Mouse (Mus musculus) layer of hippocampus, postnatal 10 days (tissue): ENCODE results near the gene Gpd1. TPM values are rescaled to one million over a fixed set of nuclear protein-coding genes. Genes with fewer than 3 reads are reported as not detected.
A peak's percentile ranks its signal among the peaks of the same experiment; 100 is the strongest.
"Not testable (repeated sequence)": the region's sequence is repeated elsewhere in the genome, so short reads cannot be mapped to it uniquely, and the experiment has no call there.

Experiments
- DNase-seq, 2 experiments: peaks; one replicate each; pipeline ENCODE4 v3.0.0; 2021; ENCODE audit warnings: low spot score in 2 of 2
- total RNA-seq, 2 experiments: library from RNA; stranded (reverse); gene quantifications; 2 replicates each; pipeline ENCODE4 v1.2.3; 2021

Gene Gpd1
- total RNA-seq, 2 experiments from 2014 or later: 35.3 to 39.3 TPM

DNA sequence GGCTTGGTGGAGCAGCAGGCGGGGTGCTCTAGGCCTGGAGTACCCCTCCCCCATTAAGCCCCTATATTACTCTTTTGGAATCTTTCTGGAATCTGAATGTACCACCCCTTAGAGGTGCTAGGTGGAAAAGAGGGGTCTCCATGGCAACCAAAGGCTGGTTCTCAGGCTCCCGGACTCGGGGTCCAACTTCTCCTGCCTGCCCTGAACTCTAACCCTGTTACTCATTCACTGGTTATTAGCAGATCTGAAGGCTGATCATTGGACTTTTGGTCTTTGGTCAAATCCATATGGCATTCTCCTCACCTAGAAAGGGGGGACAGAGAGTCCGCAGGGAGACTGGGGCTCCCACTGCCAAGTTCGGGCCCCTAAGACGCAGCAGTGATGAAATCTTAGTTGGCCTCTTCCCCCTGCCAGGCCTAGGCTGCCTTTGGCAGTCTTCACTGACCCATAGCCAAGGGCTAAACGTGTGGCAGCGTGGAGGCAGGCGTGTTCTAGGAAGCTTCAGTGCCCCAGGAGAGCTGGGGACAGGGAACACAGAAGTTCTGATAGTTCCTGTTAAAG, 1.2 kb downstream of the Gpd1 start:
- DNase-seq: no peak

DNA sequence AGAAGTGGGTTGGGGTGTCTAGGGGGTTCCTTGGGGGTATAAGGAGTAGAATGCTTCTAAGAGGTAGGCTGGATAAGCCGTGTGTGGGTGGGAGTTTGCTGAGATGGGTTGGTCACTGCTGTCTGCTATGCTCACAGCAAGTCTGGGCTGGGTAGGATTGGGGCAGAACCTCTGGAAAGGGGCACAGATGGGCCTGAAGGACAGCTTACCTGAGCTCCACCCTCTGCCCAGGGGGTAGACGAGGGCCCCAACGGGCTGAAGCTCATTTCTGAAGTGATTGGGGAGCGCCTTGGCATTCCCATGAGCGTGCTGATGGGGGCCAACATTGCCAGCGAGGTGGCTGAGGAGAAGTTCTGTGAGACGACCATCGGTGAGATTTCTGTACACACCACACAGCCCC, 2.5 kb downstream of the Gpd1 start:
- no peak for DNase-seq

DNA sequence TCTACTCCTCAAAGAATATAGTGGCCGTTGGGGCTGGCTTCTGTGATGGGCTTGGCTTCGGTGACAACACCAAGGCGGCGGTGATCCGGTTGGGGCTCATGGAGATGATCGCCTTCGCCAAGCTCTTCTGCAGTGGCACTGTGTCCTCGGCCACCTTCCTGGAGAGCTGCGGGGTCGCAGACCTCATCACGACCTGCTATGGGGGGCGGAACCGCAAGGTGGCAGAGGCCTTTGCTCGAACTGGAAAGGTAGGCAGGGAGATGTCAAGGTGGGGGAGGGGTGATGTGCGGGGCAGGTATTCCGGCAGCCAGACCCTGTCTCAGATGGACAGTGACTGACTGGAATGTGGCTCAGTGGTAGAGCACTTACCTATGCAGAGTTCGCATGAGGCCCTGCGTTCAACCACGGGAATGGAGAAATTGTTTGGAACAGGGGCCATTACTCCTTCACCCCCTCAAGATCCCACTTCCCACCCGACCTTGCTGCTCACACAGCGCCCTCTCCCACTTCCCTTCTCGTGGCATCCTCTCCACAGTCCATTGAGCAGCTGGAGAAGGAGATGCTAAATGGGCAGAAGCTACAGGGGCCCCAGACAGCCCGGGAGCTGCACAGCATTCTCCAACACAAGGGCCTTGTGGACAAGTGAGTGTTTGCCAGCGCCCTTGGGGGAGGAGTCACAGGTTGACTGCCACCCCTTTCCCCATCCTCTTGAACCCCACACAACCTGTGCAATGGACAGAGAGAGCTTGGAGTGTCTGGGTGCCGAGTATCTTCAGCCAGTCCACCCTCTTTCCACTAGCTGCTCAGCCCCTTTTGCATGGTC, 4.8 kb downstream of the Gpd1 start:
- DNase-seq: peak in 1 of 2 experiments; percentile 21

DNA sequence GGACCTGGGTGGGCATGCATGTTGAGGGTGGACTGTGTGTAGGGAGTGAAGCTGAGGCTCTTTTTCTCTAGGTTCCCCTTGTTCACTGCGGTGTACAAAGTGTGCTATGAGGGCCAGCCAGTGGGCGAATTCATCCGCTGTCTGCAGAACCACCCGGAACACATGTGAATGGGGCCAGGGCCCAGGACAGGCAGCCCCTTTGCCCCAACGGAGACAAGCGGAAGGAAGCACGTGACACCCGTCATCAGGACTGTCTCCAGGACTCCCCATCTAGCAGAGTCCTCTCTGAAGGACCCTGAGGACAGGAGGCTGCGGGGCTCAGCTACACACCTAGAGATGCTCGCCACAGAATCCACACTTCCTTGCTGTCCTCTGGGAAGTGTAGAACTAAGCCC, 5.8 kb downstream of the Gpd1 start:
- DNase-seq: no peak

DNA sequence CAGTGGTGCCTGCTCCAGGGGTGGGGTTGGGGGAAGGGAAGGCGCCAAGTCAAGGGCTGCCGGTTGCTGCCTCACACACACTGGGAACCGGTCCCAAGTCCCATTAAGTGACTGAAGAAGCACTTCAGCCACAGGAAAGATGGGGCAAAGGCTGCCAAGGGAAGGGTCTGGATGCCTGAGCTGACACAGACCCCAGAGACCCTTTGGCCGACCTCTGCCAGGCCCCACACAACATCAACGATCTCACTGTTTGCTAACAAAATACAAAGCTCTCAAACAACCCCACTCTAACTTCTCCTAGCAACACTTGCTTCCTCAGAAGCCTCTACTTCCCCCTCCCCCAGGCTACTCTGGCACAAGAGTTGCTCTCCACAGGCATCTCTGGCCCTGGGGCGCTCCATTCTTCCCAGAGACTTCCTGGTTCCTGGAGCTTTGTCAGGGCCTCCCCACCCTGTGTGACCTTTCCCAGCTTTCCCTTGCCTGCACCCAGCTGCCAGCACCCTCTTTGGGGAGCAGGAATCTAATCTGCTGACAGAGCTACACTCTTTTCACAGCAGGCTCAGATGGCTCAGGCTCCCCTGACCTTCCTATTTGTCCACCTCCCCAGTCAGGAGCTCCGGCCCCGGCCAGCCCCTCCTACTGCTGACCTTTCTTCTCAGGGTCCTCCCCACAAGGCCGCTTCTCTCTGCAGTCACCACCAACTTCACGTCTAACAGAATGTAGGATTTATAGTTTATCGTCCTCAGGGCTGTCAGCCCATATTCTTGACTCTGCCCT, 6.4 kb downstream of the Gpd1 start:
- DNase-seq: peak; percentile 64 to 71

DNA sequence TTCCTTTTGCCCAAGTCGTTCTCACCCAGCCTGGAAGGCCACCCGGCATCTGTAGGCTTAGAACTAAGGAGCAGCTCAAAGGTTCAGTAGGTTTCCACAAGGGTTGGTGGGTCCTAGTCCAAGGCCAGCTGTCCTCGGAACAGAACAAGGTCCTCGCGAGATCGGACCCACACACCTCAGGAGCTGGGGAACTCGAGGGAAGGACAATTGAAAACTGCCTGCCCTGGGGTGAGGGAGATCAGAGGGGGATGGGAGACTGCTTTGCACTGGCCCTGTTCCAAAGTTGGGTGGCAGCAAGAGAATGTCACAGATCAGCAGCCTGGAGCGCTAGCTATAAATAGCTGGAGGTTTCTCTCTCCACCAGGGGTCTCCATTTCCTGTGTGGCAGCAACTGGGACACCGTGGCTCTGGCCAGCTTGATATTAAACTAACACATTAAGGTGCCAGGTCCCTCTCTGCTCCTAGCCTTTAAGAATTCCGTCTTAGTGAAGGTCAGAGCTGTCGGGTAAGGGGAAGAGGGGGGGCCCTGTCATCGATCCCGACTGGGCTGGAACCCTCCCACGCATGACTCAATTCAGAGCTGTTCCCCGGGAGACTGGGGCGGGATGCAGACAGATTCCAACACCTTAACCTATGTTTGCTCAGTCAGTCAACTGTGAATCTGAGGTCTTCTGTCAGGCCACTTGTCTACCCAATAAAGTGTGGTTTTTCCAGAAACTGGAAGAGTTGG, 7.1 kb downstream of the Gpd1 start:
- peak; percentile 74 to 79 for DNase-seq

DNA sequence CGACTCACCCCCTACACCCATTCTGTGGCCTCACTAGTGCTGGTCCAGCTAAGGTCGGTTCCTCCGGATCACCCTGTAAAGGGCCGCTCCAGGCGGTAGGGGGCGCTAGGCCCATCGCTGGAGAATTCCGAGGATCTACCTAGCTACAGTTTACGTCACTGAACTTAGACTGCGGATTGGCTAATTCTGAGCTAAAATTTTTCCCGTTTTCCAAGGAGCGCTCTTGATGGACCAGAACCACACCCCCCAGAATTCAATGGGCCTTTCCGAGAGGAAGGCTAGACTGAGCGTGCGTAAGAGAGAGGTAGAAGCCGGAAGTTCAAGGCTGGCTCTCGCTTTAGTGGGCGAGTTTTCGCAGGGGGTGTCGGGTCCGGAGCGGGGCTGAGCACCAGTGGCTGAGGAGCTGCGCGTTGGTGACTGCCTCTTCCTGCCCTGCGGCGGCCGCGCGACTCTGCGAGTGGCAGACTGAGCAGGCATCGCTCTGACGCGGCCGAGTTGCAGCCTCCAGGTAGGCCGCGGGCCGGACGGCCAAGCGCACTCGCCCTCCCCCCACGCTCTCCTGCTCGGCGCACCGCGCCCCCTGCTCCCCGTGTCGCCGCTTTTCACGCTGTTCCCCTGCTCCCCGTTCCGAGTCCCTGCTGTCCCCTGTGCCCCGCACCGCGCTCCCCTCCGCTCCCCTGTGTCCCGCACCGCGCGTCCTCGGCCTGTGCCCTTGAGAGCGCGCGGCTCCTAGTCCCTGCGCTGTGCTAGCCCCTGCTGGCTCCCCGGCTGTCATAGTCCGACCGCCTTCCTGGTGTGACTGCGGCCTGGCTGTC, 8.2 kb downstream of the Gpd1 start, which contains the start of gene Cox14:
Gene Cox14 (plus strand): TSS at position 278 of the 815 bp plus-strand sequence.
- peak; percentile 95 to 97 for DNase-seq

DNA sequence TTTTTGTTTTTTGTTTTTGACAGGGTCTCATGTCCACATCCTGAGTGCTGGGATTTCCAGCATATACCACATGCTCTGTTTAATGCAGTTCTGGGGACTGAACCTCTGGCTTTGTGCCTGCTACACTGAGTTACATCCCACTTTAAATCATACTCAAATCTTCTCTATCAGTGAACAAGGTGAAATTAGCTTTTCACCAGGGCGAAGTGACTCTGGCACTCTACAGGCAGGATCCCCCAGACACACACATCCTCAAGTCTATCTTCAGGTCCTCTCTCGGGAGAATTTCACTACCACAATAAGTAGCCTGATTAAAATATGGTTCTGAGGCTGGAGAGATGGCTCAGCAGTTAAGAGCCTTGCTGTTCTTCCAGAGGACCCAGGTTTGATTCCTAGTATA, 9.2 kb downstream of the Gpd1 start:
- DNase-seq: peak in 1 of 2 experiments; percentile 7

DNA sequence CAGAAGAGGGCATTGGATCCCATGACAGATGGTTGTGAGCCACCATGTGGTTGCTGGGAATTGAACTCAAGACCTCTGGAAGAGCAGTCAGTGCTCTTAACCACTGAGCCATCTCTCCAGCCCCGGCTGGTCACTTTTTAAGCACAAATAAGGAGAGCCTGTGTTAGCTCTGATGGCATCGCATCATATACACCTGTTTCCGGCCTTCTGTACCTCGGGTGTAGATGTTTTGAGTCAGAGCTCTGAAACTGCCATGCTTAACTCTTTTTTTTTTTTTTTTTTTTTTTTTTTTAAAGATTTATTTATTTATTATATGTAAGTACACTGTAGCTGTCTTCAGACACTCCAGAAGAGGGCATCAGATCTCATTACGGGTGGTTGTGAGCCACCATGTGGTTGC, 9.7 kb downstream of the Gpd1 start:
- DNase-seq: not testable (repeated sequence)

DNA sequence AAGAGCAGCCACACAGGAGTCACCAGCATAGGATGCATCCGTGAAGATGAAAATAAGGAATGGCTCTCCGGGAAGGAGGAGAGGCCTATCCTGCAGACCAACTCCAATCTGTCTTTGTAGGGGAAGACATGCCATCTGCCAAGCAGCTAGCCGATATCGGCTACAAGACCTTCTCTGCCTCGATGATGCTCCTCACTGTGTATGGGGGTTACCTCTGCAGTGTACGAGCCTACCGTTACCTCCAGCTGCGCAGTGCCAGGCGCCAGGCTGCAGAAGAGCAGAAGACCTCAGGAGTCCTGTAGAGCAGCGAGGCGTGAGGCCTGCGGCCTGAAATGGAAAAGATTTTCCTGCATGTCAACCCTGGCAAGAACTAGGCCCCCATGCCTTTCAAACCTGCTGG, 10.2 kb downstream of the Gpd1 start:
- DNase-seq: peak in 1 of 2 experiments; percentile 11

DNA sequence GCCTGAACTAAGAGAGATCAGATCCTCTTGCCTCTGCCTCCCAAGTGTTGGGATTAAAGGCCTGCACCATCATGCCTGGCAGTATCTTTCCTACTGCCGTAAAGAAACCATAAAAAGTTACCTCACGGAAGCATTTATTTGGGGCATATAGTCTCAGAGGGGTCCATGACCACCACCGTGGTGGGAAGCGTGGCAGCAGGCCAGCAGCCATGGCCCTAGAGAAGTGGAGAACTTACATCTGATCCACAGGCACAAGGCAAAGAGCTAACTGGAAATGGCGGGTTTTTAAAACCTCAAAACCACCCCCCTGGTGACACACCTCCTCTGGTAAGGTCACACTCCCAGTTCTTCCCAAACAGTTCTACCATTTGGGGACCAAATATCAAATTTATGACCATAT, 10.9 kb downstream of the Gpd1 start:
- no peak for DNase-seq

DNA sequence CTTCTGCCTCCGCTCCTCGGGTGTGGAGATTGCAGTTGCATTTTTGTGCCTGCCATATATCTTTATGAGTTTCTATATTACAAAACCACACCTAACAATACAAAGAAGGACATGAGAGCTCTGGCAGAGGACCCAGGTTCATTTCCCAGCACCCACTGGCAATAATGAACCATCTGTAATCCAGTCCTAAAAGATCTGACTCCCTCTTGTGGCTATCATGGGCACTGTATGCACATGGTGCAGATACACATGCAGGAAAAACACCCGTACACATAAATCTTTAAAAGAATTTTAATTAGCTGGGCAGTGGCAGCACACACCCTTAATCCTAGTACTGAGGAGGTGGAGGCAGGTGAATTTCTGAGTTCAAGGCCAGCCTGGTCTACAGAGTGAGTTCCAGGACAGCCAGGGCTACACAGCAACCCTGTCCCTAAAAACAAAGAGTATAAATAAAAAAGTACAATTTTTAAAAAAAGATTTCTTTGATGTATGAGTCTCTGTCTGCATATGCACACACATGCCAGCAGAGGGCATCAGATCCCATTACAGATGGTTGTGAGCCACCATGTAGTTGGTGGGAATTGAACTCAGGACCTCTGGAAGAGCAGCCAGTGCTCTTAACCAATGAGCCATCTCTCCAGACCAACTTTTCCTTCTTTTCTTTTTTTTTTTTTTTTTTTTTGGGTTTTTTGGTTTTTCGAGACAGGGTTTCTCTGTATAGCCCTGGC, 11.9 kb downstream of the Gpd1 start:
- DNase-seq: no peak

DNA sequence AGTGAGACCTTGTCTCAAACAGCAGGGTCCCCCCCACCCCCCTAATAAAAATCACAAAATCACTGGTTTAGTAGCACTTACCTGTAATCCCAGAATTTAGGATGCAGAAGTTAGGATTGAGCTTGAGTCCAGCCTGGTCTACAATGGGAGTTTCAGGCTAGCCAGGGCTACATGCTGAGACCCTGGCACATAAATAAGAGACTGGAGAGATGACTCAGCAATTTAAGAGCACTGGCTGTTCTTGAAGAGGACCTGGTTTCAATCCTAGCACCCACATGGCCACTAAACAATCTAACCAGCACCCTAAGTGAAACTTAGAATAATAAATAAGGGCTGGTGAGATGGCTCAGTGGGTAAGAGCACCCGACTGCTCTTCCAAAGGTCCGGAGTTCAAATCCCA, 13.9 kb downstream of the Gpd1 start:
- DNase-seq: no peak

DNA sequence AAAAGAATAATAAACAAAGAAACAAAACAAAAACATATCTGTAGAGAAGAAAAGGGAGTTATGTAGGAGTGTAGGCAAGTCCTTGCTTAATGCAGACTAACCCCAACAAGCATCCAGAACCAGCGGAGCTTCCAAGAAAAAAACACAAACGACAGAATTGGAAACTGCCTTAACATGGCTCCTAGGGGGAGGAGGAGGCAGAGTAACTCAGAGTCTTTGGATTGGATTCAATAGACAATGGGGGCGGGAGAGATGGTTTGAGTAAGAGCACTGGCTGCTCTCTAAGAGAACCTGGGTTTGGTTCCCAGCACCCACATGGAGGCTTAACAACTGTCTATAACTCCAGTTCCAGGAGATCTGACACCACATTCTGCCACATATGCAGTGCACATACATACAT, 14.4 kb downstream of the Gpd1 start:
- DNase-seq: no peak

DNA sequence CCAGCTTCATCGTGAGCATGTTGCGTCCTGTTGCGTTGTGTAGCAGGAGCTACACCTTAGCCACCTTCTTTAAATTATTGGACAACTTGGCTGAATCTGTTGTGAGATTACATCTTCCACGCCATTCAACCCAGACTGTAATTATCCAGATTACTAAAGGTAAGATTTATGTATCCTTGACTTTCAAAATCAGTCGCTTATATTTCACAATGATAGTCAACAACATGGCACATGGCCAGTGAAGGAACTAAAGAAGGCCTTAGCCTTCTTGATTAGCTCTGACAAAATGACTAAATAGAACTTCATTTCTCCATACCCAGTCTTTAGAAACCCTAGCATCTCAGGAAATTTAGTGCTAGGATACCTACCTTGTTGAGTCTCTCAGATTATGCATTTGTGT, 15.9 kb downstream of the Gpd1 start:
- no peak for DNase-seq

DNA sequence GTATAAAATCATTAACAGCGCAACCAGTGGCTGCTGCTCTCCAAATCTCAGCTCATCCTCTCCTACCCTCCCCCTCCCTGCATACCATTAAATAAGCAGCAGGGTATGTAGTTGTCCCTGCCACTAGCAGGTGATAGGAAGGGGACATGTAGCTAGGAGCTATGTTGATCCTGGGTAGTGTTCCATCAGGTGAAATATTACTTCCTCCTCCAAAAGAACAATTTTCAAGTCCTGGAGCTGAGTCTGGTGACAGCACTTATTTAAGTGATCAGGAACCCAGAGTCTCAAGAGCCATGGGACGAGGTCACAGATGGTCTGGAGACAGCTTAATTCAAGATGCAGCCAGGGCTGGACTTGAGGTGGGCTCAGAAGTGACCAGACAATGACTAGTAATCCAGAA, 18.3 kb downstream of the Gpd1 start:
- peak; percentile 100 for DNase-seq

DNA sequence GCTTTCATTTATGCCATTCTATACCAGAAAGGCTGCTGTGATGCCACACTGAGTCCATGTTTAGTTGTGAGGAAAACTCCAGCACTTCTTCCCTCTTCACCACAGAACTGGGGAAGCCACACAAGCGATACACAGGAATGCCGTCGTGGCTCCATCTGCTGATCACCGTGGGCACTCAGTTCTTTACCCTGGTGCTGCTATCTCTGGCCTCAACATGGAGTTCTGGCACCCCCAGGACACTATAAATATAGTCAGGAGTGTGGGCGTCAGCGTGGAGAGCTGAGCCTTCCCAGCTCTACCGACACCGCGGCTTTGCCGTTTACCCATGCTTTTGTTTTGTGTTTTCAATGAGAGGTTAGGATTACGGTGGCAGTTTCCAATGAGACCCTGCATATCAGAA, 19.4 kb downstream of the Gpd1 start:
- no peak for DNase-seq

DNA sequence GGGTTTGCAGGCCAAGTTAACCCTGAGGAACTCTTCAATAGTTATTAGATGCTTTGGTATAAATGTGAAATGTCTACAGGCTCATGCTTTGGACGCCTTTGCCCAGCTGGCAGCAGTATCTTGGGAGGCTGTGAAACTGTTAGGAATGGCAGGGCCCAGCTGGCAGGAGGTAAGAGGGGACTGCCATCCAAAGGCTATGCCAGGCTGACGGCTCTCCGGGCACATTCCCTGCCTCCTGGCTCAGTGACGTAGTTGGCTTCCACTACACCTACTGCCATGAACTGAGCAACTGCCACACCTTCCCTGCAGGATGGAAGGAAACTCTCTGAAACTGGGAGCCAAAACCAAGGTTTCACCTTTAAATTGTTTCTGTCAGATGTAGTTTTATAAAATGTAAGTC, 22.9 kb downstream of the Gpd1 start:
- peak in 1 of 2 experiments; percentile 38 for DNase-seq

DNA sequence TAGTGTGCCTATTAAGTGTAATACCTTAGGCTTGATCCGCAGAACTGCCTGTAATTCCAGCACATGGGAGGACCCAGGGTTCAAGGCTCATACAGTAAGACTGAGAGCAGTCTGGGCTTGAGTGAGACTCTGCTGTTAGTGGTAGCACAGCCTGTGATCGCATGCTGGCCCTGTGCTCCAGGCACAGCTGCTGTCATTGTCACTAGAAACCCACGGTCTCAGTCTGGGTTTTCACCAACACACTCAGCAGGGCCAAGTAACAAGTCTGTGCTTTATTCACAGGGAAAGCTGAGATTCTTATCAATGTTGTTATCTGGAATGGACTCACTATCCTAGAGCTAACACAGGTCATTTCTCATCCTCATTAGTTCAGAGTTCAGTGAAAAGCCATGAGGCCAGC, 36.9 kb downstream of the Gpd1 start:
- peak; percentile 22 to 31 for DNase-seq

DNA sequence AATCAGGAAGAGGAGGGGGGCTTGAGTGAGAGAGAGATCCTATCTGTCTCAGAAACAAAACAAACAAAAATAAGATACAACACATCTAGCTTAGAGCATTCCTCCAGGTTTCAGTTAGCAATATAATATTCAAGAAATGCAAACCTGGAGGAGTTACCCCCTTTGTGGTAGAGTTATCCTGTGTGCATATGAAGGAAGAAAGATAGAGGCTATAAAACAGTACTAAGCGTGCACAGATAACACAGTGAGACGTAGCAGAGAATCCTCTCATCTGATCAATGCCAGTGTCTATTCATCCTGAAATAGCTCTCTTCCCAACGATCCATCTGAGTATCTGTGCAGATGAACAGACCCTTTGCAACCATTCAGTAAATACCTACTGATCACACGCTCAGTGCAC, 50.2 kb downstream of the Gpd1 start:
- DNase-seq: no peak
